Mouse (Mus musculus) sigmoid colon, adult 10 weeks (tissue): ENCODE results near the gene Taf7l. TPM values are rescaled to one million over a fixed set of nuclear protein-coding genes. Genes with fewer than 3 reads are reported as not detected.

Experiments used
- polyA plus RNA-seq: library from polyadenylated mRNA; stranded (reverse); fragments of 350-450 nt; fragmentation: Illumina TruSeq; extraction: RNeasy Lipid Tissue Mini Kit (QIAGEN cat#74804); gene quantifications from one replicate; pipeline ENCODE4 v1.2.3, GENCODE M21; 2014; ENCODE audit warnings: low read depth, low replicate concordance

Taf7l gene
- not detected for polyA plus RNA-seq

GRCm38 (mm10) chrX:134476290-134476689 lies at the start of gene Taf7l:
Gene Taf7l (minus strand): TSS chrX:134476490.

Other genes with a start within 250 kb of the Taf7l start
- gene Trmt2b, start 199.5 kb downstream of the Taf7l start, polyA plus RNA-seq: 63.3 TPM
- 8.7 TPM for gene Tmem35a, start 181.3 kb downstream of the Taf7l start, polyA plus RNA-seq
- 7.5 TPM for gene Cenpi, start 168.4 kb downstream of the Taf7l start, polyA plus RNA-seq
- 1.5 TPM for gene Drp2, start 71.9 kb downstream of the Taf7l start, polyA plus RNA-seq
- gene Timm8a1, start 65.4 kb upstream of the Taf7l start, polyA plus RNA-seq: 108 TPM
- 6.4 TPM for gene Btk, start 107.1 kb upstream of the Taf7l start, polyA plus RNA-seq
- 873 TPM for gene Rpl36a, start 109.2 kb upstream of the Taf7l start, polyA plus RNA-seq
- gene Gla, start 124.6 kb upstream of the Taf7l start, polyA plus RNA-seq: 13.8 TPM
- gene Hnrnph2, start 124.7 kb upstream of the Taf7l start, polyA plus RNA-seq: 198 TPM
- 2.9 TPM for gene Armcx4, start 210.0 kb upstream of the Taf7l start, polyA plus RNA-seq
- gene Armcx1, start 241.5 kb upstream of the Taf7l start, polyA plus RNA-seq: 27.9 TPM